Comparison of ENCODE assay signal across 8 mouse cellular contexts in genomic region chr14:7817770-7818462, GRCm38 (mm10). TPM values are rescaled to one million over a fixed set of nuclear protein-coding genes. Genes with fewer than 3 reads are reported as not detected.
DNase-seq lines count a peak whose midpoint lies in the region; ATAC-seq lines count a peak whose summit lies in the region.

Gene Flnb (plus strand): TSS chr14:7817957.

- peak within 1 kb of the TSS; percentile 97 for H3K4me3 ChIP-seq in megakaryocyte, embryonic 14.5 days (replicated peaks)

- no peaks in the 10 kb centered on the region for H3K9me3 ChIP-seq in megakaryocyte, embryonic 14.5 days

- DNase-seq in adrenal gland, adult 18-20 months (ENCODE audit: low spot score in 2 of 2), result peak; percentile 98 to 99
- peak; percentile 97 for DNase-seq in embryo, embryonic 10 days (ENCODE audit: low spot score)
- DNase-seq in gastrocnemius, postnatal 25 days, result peak; percentile 88
- peak; percentile 84 to 98 for DNase-seq in left cerebral cortex, adult 9 months (ENCODE audit: low spot score in 2 of 2)
- peak; percentile 98 to 99 for DNase-seq in right cerebral cortex, adult 2 months (ENCODE audit: low spot score in 2 of 2)
- peak; percentile 95 for DNase-seq in urinary bladder, postnatal 10 days (ENCODE audit: low spot score)

- ATAC-seq in inflammation-experienced regulatory T-cells, adult 6 months, result peak; percentile 95

- no peaks in the 10 kb centered on the region for H3K36me3 ChIP-seq in megakaryocyte, embryonic 14.5 days (replicated peaks; ENCODE audit: low read length)

- H3K4me1 ChIP-seq in megakaryocyte, embryonic 14.5 days, result peaks cover 28% of the 10 kb centered on the region

- H3K27me3 ChIP-seq in megakaryocyte, embryonic 14.5 days (replicated peaks), result peaks cover 24% of the 10 kb centered on the region

RNA-seq across cellular contexts. Expression of gene Flnb, which starts in this region (rescaled TPM):
- total RNA-seq in adrenal gland, adult 18-20 months (2021), result 10 to 100 TPM; 56.1 to 56.8 TPM
- 10 to 100 TPM in 1 of 2 experiments, 1 to 10 TPM in 1; 9.2 to 11.6 TPM for total RNA-seq in gastrocnemius, postnatal 25 days (2021)
- 10 to 100 TPM in 1 of 3 experiments, 1 to 10 TPM in 2; 5.4 to 11.4 (median 6.1) TPM for polyA plus RNA-seq in inflammation-experienced regulatory T-cells, adult 6 months (2017; shearing (Covaris generic))
- polyA plus RNA-seq in megakaryocyte, embryonic 14.5 days (2012; ENCODE audit: insufficient read depth, low replicate concordance), result 0.17 and 4.2 TPM in 2 replicates

Comparison
In these comparisons a context has a peak if more than half of its experiments do, and no peak if none do; other contexts are left out.
1. Peak in every context shown above with its lines: DNase-seq, ATAC-seq and H3K4me3 ChIP-seq.
2. RNA of gene Flnb (total RNA-seq): 56.1 to 56.8 TPM in adrenal gland, adult 18-20 months; 9.2 to 11.6 TPM in gastrocnemius, postnatal 25 days; every median in the first group is over 4 times any median in the second.